Mouse (Mus musculus) liver, adult 2 months (tissue): ENCODE data around the gene Hoxd11. TPM values are rescaled to one million over a fixed set of nuclear protein-coding genes. Genes with fewer than 3 reads are reported as not detected.

ENCODE experiments used
- DNase-seq: peaks from one replicate; pipeline ENCODE4 v3.0.0-alpha.2; 2011; ENCODE audit warnings: low read depth, low spot score; ENCODE audit errors: extremely low read depth
- H3K27ac ChIP-seq: fragments of 200-500 bp; replicated peaks from 2 replicates; pipeline ENCODE4 v1.5.1; 2012; ENCODE audit warnings: low read depth, mild to moderate bottlenecking, control low read depth, inconsistent platforms, low read length; ENCODE audit not compliant: insufficient read depth
- H3K27me3 ChIP-seq: fragments of 200-500 bp; 2 replicates; pipeline ENCODE4 v1.6.1; 2012; ENCODE audit warnings: mild to moderate bottlenecking, moderate library complexity, low read length, inconsistent platforms; ENCODE audit not compliant: control insufficient read depth, insufficient read depth
- H3K36me3 ChIP-seq: fragments of 200-500 bp; 2 replicates; pipeline ENCODE4 v1.6.1; 2012; ENCODE audit warnings: low read length, inconsistent platforms; ENCODE audit not compliant: control insufficient read depth, insufficient read depth
- H3K4me1 ChIP-seq: fragments of 200-500 bp; 2 replicates; pipeline ENCODE4 v1.6.1; 2011; ENCODE audit warnings: low read length; ENCODE audit not compliant: control insufficient read depth, insufficient read depth
- H3K4me3 ChIP-seq: fragments of 200-500 bp; 2 replicates; pipeline ENCODE4 v1.5.1; 2011; ENCODE audit warnings: low read depth, mild to moderate bottlenecking, control low read depth, low read length, moderate library complexity; ENCODE audit not compliant: insufficient read depth
- H3K79me2 ChIP-seq: fragments of 200-500 bp; 2 replicates; pipeline ENCODE4 v1.6.1; 2012; ENCODE audit warnings: inconsistent platforms, mild to moderate bottlenecking, low read length, moderate library complexity; ENCODE audit not compliant: control insufficient read depth, insufficient read depth
- H3K9ac ChIP-seq: fragments of 200-500 bp; 2 replicates; pipeline ENCODE4 v1.6.1; 2012; ENCODE audit warnings: low read depth, mild to moderate bottlenecking, control low read depth, inconsistent platforms, low read length
- CTCF ChIP-seq: fragments of 200-500 bp; IDR thresholded peaks from 2 replicates; pipeline ENCODE4 v1.5.1; 2011; ENCODE audit warnings: low read depth, low read length, control low read depth
- POLR2A ChIP-seq: fragments of 200-500 bp; IDR thresholded peaks from 2 replicates; pipeline ENCODE4 v1.6.1; 2011; ENCODE audit warnings: low read length, control low read depth; ENCODE audit not compliant: insufficient read depth; ENCODE audit errors: extremely low read depth
- WGBS: fragments of 180-500 bp; shearing (Covaris S2); methylation state at CpG from one replicate; pipeline ENCODE4 v1.1.7; 2018; 5-methylcytosine and 5-hydroxymethylcytosine counted together
- polyA plus RNA-seq: library from polyadenylated mRNA; depleted of rRNA; stranded (reverse); fragments of >200 nt; gene quantifications from 2 replicates; pipeline ENCODE4 v1.2.3, GENCODE M21; 2012
- total RNA-seq: library from RNA; depleted of rRNA; stranded (reverse); fragments of >200 nt; gene quantifications from 2 replicates; pipeline ENCODE4 v1.2.3, GENCODE M21; 2014

Gene Hoxd11
- total and polyA plus RNA-seq, 2 experiments = not detected

- H3K27me3 ChIP-seq = peaks cover 46% of the 10 kb centered on the region
- TF ChIP-seq CTCF (no peak), POLR2A (no peak)
- no peaks in the 10 kb centered on the region for H3K79me2 ChIP-seq
- 2% methylated on average over 36 of the region's 51 CpGs for WGBS
- no peak for DNase-seq
- peaks cover 3% of the 10 kb centered on the region; the same call in 1 of the 2 replicates for H3K4me1 ChIP-seq
- H3K9ac ChIP-seq = no peak within 1 kb of the TSS
- H3K27ac ChIP-seq = no peak within 1 kb of the TSS
- H3K4me3 ChIP-seq = no peak within 1 kb of the TSS; the same call in 1 of the 2 replicates
- no peaks in the 10 kb centered on the region for H3K36me3 ChIP-seq
Observed at GRCm38 (mm10) chr2:74667842-74668357, 11.5 kb upstream of the Hoxd11 start, which contains the start of gene Hoxd13. Gene Hoxd13 (plus strand): TSS chr2:74668310.

GRCm38 (mm10) chr2:74668370-74669229 is 10.8 kb upstream of the Hoxd11 start:
- Histone ChIP-seq H3K4me3 (no peak overlapping the region; the same call in 1 of the 2 replicates), H3K4me1 (peaks cover 4% of the 10 kb centered on the region; the same call in 1 of the 2 replicates), H3K36me3 (no peaks in the 10 kb centered on the region), H3K27me3 (peaks cover 44% of the 10 kb centered on the region), H3K79me2 (no peaks in the 10 kb centered on the region), H3K9ac (no peak overlapping the region), H3K27ac (no peak overlapping the region)
- no peak for DNase-seq
- 2% methylated on average over 73 of the region's 74 CpGs for WGBS
- TF ChIP-seq CTCF (no peak), POLR2A (no peak)

GRCm38 (mm10) chr2:74669230-74669578 is 10.2 kb upstream of the Hoxd11 start:
- Histone ChIP-seq H3K27ac (no peak overlapping the region), H3K4me1 (peaks cover 4% of the 10 kb centered on the region; the same call in 1 of the 2 replicates), H3K79me2 (no peaks in the 10 kb centered on the region), H3K36me3 (no peaks in the 10 kb centered on the region), H3K27me3 (peaks cover 49% of the 10 kb centered on the region), H3K9ac (no peak overlapping the region), H3K4me3 (no peak overlapping the region)
- 1% methylated on average over 3 of the region's 3 CpGs for WGBS
- TF ChIP-seq POLR2A (no peak), CTCF (no peak)
- DNase-seq = no peak

- no peak for DNase-seq
- Histone ChIP-seq H3K27me3 (peaks cover 49% of the 10 kb centered on the region), H3K27ac (no peak overlapping the region), H3K4me1 (peaks cover 4% of the 10 kb centered on the region; the same call in 1 of the 2 replicates), H3K79me2 (no peaks in the 10 kb centered on the region), H3K9ac (no peak overlapping the region), H3K4me3 (no peak overlapping the region), H3K36me3 (no peaks in the 10 kb centered on the region)
- 4% methylated on average over 14 of the region's 14 CpGs for WGBS
- no peak for TF ChIP-seq POLR2A
- no peak for TF ChIP-seq CTCF
Observed at GRCm38 (mm10) chr2:74669650-74670235, 9.6 kb upstream of the Hoxd11 start.

- no peak for DNase-seq
- Histone ChIP-seq H3K9ac (no peak overlapping the region), H3K79me2 (no peaks in the 10 kb centered on the region), H3K27me3 (peaks cover 52% of the 10 kb centered on the region), H3K27ac (no peak overlapping the region), H3K4me3 (no peak overlapping the region), H3K36me3 (no peaks in the 10 kb centered on the region), H3K4me1 (peaks cover 4% of the 10 kb centered on the region; the same call in 1 of the 2 replicates)
- 11% methylated on average over 3 of the region's 3 CpGs for WGBS
- TF ChIP-seq CTCF (no peak), POLR2A (no peak)
Observed at GRCm38 (mm10) chr2:74670632-74671188, 8.6 kb upstream of the Hoxd11 start.
